Mouse (Mus musculus) MEL (cell line): ENCODE measurements around the gene Cd72. TPM values are rescaled to one million over a fixed set of nuclear protein-coding genes. Genes with fewer than 3 reads are reported as not detected.
A peak's percentile ranks its signal among the peaks of the same experiment; 100 is the strongest.

Experiments
- DNase-seq: peaks from one replicate; pipeline ENCODE4 v3.0.0; 2011; ENCODE audit warnings: low read depth, low spot score
- H3K27ac ChIP-seq: 2 replicates; pipeline ENCODE4 v1.5.1; 2012; ENCODE audit warnings: low read depth, mild to moderate bottlenecking, control low read depth, low read length, moderate library complexity; ENCODE audit not compliant: control insufficient read depth
- H3K27me3 ChIP-seq, 2 experiments: fragments of 150-350 bp in 1 of 2; sonication (generic) in 1 of 2; 2 replicates each; pipeline ENCODE4 v1.6.1; 2012; ENCODE audit warnings: low read length in 2 of 2, mild to moderate bottlenecking in 2 of 2, improper control_type of control experiment in 1 of 2, moderate library complexity in 1 of 2; ENCODE audit not compliant: insufficient read depth in 2 of 2, control insufficient read depth in 1 of 2
- H3K36me3 ChIP-seq, 2 experiments: 2 replicates each; pipeline ENCODE4 v1.6.1; 2012 to 2014; ENCODE audit warnings: low read length in 2 of 2, improper control_type of control experiment in 1 of 2, inconsistent platforms in 1 of 2, mild to moderate bottlenecking in 1 of 2; ENCODE audit not compliant: insufficient read depth in 2 of 2, control insufficient read depth in 1 of 2
- H3K4me1 ChIP-seq, 2 experiments: fragments of 150-350 bp in 1 of 2; sonication (generic) in 1 of 2; 2 replicates each; pipeline ENCODE4 v1.6.1; 2012; ENCODE audit warnings: low read length in 2 of 2, improper control_type of control experiment in 1 of 2, mild to moderate bottlenecking in 1 of 2; ENCODE audit not compliant: insufficient read depth in 2 of 2, control insufficient read depth in 1 of 2
- H3K4me3 ChIP-seq, 2 experiments: fragments of 150-350 bp in 1 of 2; sonication (generic) in 1 of 2; 2 replicates each; pipeline ENCODE4 v1.5.1; 2012; ENCODE audit warnings: low read depth in 2 of 2, low read length in 2 of 2, mild to moderate bottlenecking in 2 of 2, moderate library complexity in 2 of 2, control low read depth in 1 of 2, improper control_type of control experiment in 1 of 2; ENCODE audit not compliant: control insufficient read depth in 1 of 2, insufficient read depth in 1 of 2
- H3K79me2 ChIP-seq: 2 replicates; pipeline ENCODE4 v1.6.1; 2012; ENCODE audit warnings: mild to moderate bottlenecking, low read length, moderate library complexity; ENCODE audit not compliant: control insufficient read depth, poor library complexity, insufficient read depth
- H3K9ac ChIP-seq: 2 replicates; pipeline ENCODE4 v1.6.1; 2012; ENCODE audit warnings: low read depth, mild to moderate bottlenecking, control low read depth, low read length, moderate library complexity; ENCODE audit not compliant: control insufficient read depth, poor library complexity, severe bottlenecking
- H3K9me3 ChIP-seq: fragments of 150-350 bp; sonication (generic); replicated peaks from 2 replicates; pipeline ENCODE4 v1.6.1; 2012; ENCODE audit warnings: mild to moderate bottlenecking, low read length, improper control_type of control experiment, moderate library complexity; ENCODE audit not compliant: insufficient read depth
- CTCF ChIP-seq, 3 experiments: IDR thresholded peaks in 2 of 3; conservative IDR thresholded peaks in 1 of 3; 2 replicates each; pipeline ENCODE4 v1.5.1; 2011 to 2012; ENCODE audit warnings: low read length in 3 of 3, low read depth in 2 of 3, mild to moderate bottlenecking in 2 of 3, improper control_type of control experiment in 1 of 3, inconsistent platforms in 1 of 3, mixed read lengths in 1 of 3, moderate library complexity in 1 of 3; ENCODE audit not compliant: control insufficient read depth in 1 of 3, insufficient read depth in 1 of 3, poor library complexity in 1 of 3, severe bottlenecking in 1 of 3
- ELF1 ChIP-seq: IDR thresholded peaks from 2 replicates; pipeline ENCODE4 v1.6.1; 2014; ENCODE audit warnings: low read depth, mild to moderate bottlenecking, inconsistent platforms, low read length, improper control_type of control experiment, moderate library complexity
- EP300 ChIP-seq, 2 experiments: IDR thresholded peaks; 2 replicates each; pipeline ENCODE4 v1.6.1; 2011; ENCODE audit warnings: improper control_type of control experiment in 2 of 2, low read length in 2 of 2, low read depth in 1 of 2, mild to moderate bottlenecking in 1 of 2
- ETS1 ChIP-seq: IDR thresholded peaks from 2 replicates; pipeline ENCODE4 v1.6.1; 2012; ENCODE audit warnings: low read depth, mild to moderate bottlenecking, inconsistent platforms, low read length, improper control_type of control experiment, moderate library complexity
- GABPA ChIP-seq: IDR thresholded peaks from 2 replicates; pipeline ENCODE4 v1.6.1; 2012; ENCODE audit warnings: low read depth, mild to moderate bottlenecking, inconsistent platforms, low read length, improper control_type of control experiment, moderate library complexity
- GATA1 ChIP-seq: IDR thresholded peaks from 2 replicates; pipeline ENCODE4 v1.6.1; 2011; ENCODE audit warnings: low read depth, low read length, improper control_type of control experiment
- HCFC1 ChIP-seq: IDR thresholded peaks from 2 replicates; pipeline ENCODE4 v1.6.1; 2012; ENCODE audit warnings: low read depth, mild to moderate bottlenecking, inconsistent platforms, low read length, improper control_type of control experiment, moderate library complexity
- KAT2A ChIP-seq: conservative IDR thresholded peaks from 2 replicates; pipeline ENCODE4 v1.6.1; 2012; ENCODE audit warnings: low read depth, low read length, improper control_type of control experiment, inconsistent platforms
- MAFK ChIP-seq: IDR thresholded peaks from 2 replicates; pipeline ENCODE4 v1.6.1; 2011; ENCODE audit warnings: low read depth, mild to moderate bottlenecking, low read length, improper control_type of control experiment, borderline replicate concordance
- MAX ChIP-seq: IDR thresholded peaks from 2 replicates; pipeline ENCODE4 v1.6.1; 2011; ENCODE audit warnings: low read length, improper control_type of control experiment
- MXI1 ChIP-seq: IDR thresholded peaks from 2 replicates; pipeline ENCODE4 v1.6.1; 2011; ENCODE audit warnings: mild to moderate bottlenecking, low read depth, low read length, improper control_type of control experiment
- MYB ChIP-seq: IDR thresholded peaks from 2 replicates; pipeline ENCODE4 v1.6.1; 2011; ENCODE audit warnings: mild to moderate bottlenecking, low read depth, low read length, improper control_type of control experiment
- MYC ChIP-seq: IDR thresholded peaks from 2 replicates; pipeline ENCODE4 v1.6.1; 2011; ENCODE audit warnings: low read depth, mild to moderate bottlenecking, low read length, improper control_type of control experiment, moderate library complexity
- NELFE ChIP-seq: IDR thresholded peaks from 2 replicates; pipeline ENCODE4 v1.6.1; 2011; ENCODE audit warnings: low read depth, low read length, improper control_type of control experiment
- NRF1 ChIP-seq: IDR thresholded peaks from 2 replicates; pipeline ENCODE4 v1.6.1; 2014; ENCODE audit warnings: low read depth, mild to moderate bottlenecking, inconsistent platforms, low read length, improper control_type of control experiment, moderate library complexity; ENCODE audit not compliant: poor library complexity, insufficient read depth, severe bottlenecking
- POLR2A ChIP-seq, 2 experiments: IDR thresholded peaks; 2 replicates each; pipeline ENCODE4 v1.6.1; 2011 to 2012; ENCODE audit warnings: low read length in 2 of 2, mild to moderate bottlenecking in 2 of 2, control low read depth in 1 of 2, improper control_type of control experiment in 1 of 2, low read depth in 1 of 2, moderate library complexity in 1 of 2; ENCODE audit not compliant: control insufficient read depth in 1 of 2, insufficient read depth in 1 of 2, poor library complexity in 1 of 2
- POLR2AphosphoS2 ChIP-seq: IDR thresholded peaks from 2 replicates; pipeline ENCODE4 v1.6.1; 2011; ENCODE audit warnings: low read length, improper control_type of control experiment
- POLR2AphosphoS5 ChIP-seq: IDR thresholded peaks from 2 replicates; pipeline ENCODE4 v1.6.1; 2012; ENCODE audit warnings: low read depth, borderline replicate concordance, mild to moderate bottlenecking, inconsistent platforms, low read length, moderate library complexity, mixed read lengths
- RAD21 ChIP-seq: IDR thresholded peaks from 2 replicates; pipeline ENCODE4 v1.6.1; 2011; ENCODE audit warnings: mild to moderate bottlenecking, low read depth, low read length, improper control_type of control experiment
- RCOR1 ChIP-seq: IDR thresholded peaks from 2 replicates; pipeline ENCODE4 v1.6.1; 2012; ENCODE audit warnings: low read depth, mild to moderate bottlenecking, inconsistent platforms, low read length, improper control_type of control experiment
- SIN3A ChIP-seq: IDR thresholded peaks from 2 replicates; pipeline ENCODE4 v1.6.1; 2012; ENCODE audit warnings: low read length, improper control_type of control experiment, inconsistent platforms
- TAL1 ChIP-seq: IDR thresholded peaks from 2 replicates; pipeline ENCODE4 v1.6.1; 2012; ENCODE audit warnings: mild to moderate bottlenecking, inconsistent platforms, low read length, moderate library complexity, mixed read lengths
- TBP ChIP-seq: IDR thresholded peaks from 2 replicates; pipeline ENCODE4 v1.8.0; 2011; ENCODE audit warnings: low read depth, low read length, improper control_type of control experiment
- TCF12 ChIP-seq: IDR thresholded peaks from 2 replicates; pipeline ENCODE4 v1.6.1; 2014; ENCODE audit warnings: low read depth, mild to moderate bottlenecking, inconsistent platforms, low read length, improper control_type of control experiment, moderate library complexity
- UBTF ChIP-seq: IDR thresholded peaks from 2 replicates; pipeline ENCODE4 v1.6.1; 2012; ENCODE audit warnings: low read depth, mild to moderate bottlenecking, inconsistent platforms, low read length, improper control_type of control experiment, moderate library complexity, borderline replicate concordance; ENCODE audit not compliant: insufficient read depth
- USF1 ChIP-seq: IDR thresholded peaks from 2 replicates; pipeline ENCODE4 v1.6.1; 2014; ENCODE audit warnings: low read depth, mild to moderate bottlenecking, inconsistent platforms, low read length, improper control_type of control experiment, moderate library complexity
- ZC3H11A ChIP-seq: IDR thresholded peaks from 2 replicates; pipeline ENCODE4 v1.6.1; 2012; ENCODE audit warnings: low read depth, mild to moderate bottlenecking, inconsistent platforms, low read length, improper control_type of control experiment
- ZMIZ1 ChIP-seq: IDR thresholded peaks from 2 replicates; pipeline ENCODE4 v1.6.1; 2012; ENCODE audit warnings: low read depth, mild to moderate bottlenecking, inconsistent platforms, low read length, improper control_type of control experiment, moderate library complexity
- polyA plus RNA-seq, 2 experiments: library from polyadenylated mRNA; stranded (reverse) in 1 of 2; unstranded in 1 of 2; fragments of >175 nt in 1 of 2; fragments of >200 nt in 1 of 2; gene quantifications; 2 replicates each; pipeline versions ENCODE4 v1.2.1 to v1.2.4; 2012; ENCODE audit warnings: low replicate concordance in 2 of 2, low read depth in 1 of 2; ENCODE audit not compliant: insufficient read length in 2 of 2, insufficient read depth in 1 of 2, missing spikeins in 1 of 2
- total RNA-seq: library from RNA; depleted of rRNA; stranded (reverse); fragments of 300-350 nt; gene quantifications from 2 replicates; pipeline ENCODE4 v1.2.3, GENCODE M21; 2012

Cd72 gene
- total and polyA plus RNA-seq, 3 experiments: 1.3 to 2.4 TPM; not detected in 1

- Histone ChIP-seq H3K4me3 (no peak overlapping the region), H3K4me1 (peaks cover 12 to 25% of the 10 kb centered on the region in 2 experiments), H3K27ac (no peak overlapping the region), H3K79me2 (peaks cover 8% of the 10 kb centered on the region), H3K9ac (no peak overlapping the region), H3K36me3 (peaks cover 0 to 13% of the 10 kb centered on the region in 2 experiments; a peak in 2 of 4 replicates), H3K9me3 (no peaks in the 10 kb centered on the region), H3K27me3 (no peaks in the 10 kb centered on the region)
- no peak for DNase-seq
- TF ChIP-seq MYB (no peak), RAD21 (no peak), UBTF (no peak), POLR2A (IDR thresholded peaks at IDR 0.05; ENCODE audit: control insufficient read depth in 1 of 2, insufficient read depth in 1 of 2, low read depth in 1 of 2, low read length in 2 of 2, poor library complexity in 1 of 2) (no peak), HCFC1 (no peak), USF1 (no peak), KAT2A (no peak), EP300 (IDR thresholded peaks at IDR 0.05; ENCODE audit: low read depth in 1 of 2, low read length in 2 of 2) (no peak), ELF1 (no peak), SIN3A (no peak), POLR2AphosphoS5 (no peak), TAL1 (no peak), ZC3H11A (no peak), GATA1 (no peak), NELFE (no peak), MAX (no peak), TCF12 (no peak), TBP (no peak), NRF1 (no peak)
Measured at GRCm38 (mm10) chr4:43503041-43503440, 48.6 kb upstream of the Cd72 start.

GRCm38 (mm10) chr4:43499407-43500333, 45.2 kb upstream of the Cd72 start, which contains the start of gene Arhgef39:
Gene Arhgef39 (minus strand): TSS chr4:43499695.
- Histone ChIP-seq H3K79me2 (peaks cover 8% of the 10 kb centered on the region), H3K4me1 (peaks cover 10 to 28% of the 10 kb centered on the region in 2 experiments), H3K4me3 (peak within 1 kb of the TSS; percentile 88 to 94), H3K9ac (peak within 1 kb of the TSS; percentile 93), H3K27ac (peak within 1 kb of the TSS; percentile 74), H3K36me3 (peaks cover 0 to 13% of the 10 kb centered on the region in 2 experiments; a peak in 2 of 4 replicates), H3K9me3 (no peaks in the 10 kb centered on the region), H3K27me3 (no peaks in the 10 kb centered on the region)
- peak; percentile 92 for DNase-seq
- TF ChIP-seq ZMIZ1: peak; percentile 85
- TF ChIP-seq CTCF (IDR thresholded peaks at IDR 0.05 in 2 of 3, conservative IDR thresholded peaks at IDR 0.05 in 1 of 3; ENCODE audit: control insufficient read depth in 1 of 3, insufficient read depth in 1 of 3, low read depth in 2 of 3, low read length in 3 of 3, poor library complexity in 1 of 3, severe bottlenecking in 1 of 3): no peak
- TF ChIP-seq POLR2A (IDR thresholded peaks at IDR 0.05; ENCODE audit: control insufficient read depth in 1 of 2, insufficient read depth in 1 of 2, low read depth in 1 of 2, low read length in 2 of 2, poor library complexity in 1 of 2): peak; percentile 52 to 79; a peak in 3 of 4 replicates
- peak; percentile 78 for TF ChIP-seq MXI1
- TF ChIP-seq ETS1: no peak
- TF ChIP-seq MYC: peak; percentile 69; the same call in 1 of the 2 replicates
- TF ChIP-seq GABPA: no peak
- peak; percentile 38; the same call in 1 of the 2 replicates for TF ChIP-seq MYB
- TF ChIP-seq TCF12: 0 out of 2 replicates have a peak, but pooled peaks have one; percentile 17
- peak; percentile 54; the same call in 1 of the 2 replicates for TF ChIP-seq POLR2AphosphoS2
- peak; percentile 13; the same call in 1 of the 2 replicates for TF ChIP-seq RCOR1
- no peak for TF ChIP-seq MAFK
- peak; percentile 56; the same call in 1 of the 2 replicates for TF ChIP-seq MAX
- peak; percentile 47 for TF ChIP-seq HCFC1
- peak; percentile 95 for TF ChIP-seq NRF1
- TF ChIP-seq NELFE: peak; percentile 80
